Mouse (Mus musculus) liver, postnatal 0 days (tissue): ENCODE results near the gene Tada3.

ENCODE experiments used
- CTCF ChIP-seq: sonication (generic); IDR thresholded peaks from 2 replicates; pipeline ENCODE4 v1.5.1; 2016; ENCODE audit warnings: antibody characterized with exemption, low read depth
- EP300 ChIP-seq: IDR thresholded peaks from 2 replicates; pipeline ENCODE4 v1.6.1; 2016; ENCODE audit warnings: antibody characterized with exemption, low read depth, mild to moderate bottlenecking

- TF ChIP-seq CTCF, result no peak
- TF ChIP-seq EP300, result no peak
Measured at GRCm38 (mm10) chr6:113379246-113379645, 1.6 kb upstream of the Tada3 start.
